Mouse (Mus musculus): ENCODE data around the gene Chrnb1. TPM values are rescaled to one million over a fixed set of nuclear protein-coding genes. Genes with fewer than 3 reads are reported as not detected.

Gene Chrnb1
- polyA plus RNA-seq (2012; rRNA removed) = 1.4 and 1.9 TPM in 2 replicates

- DNase-seq (ENCODE audit: extremely low spot score in 1 of 2, low spot score in 1 of 2) = peak; percentile 93
Observed at GRCm38 (mm10) chr11:69795168-69795982, at the start of gene Chrnb1. Gene Chrnb1 (minus strand): TSS chr11:69795943.

GRCm38 (mm10) chr11:69838714-69839104 is 43.0 kb upstream of the Chrnb1 start:
- DNase-seq (ENCODE audit: extremely low spot score in 1 of 2, low spot score in 1 of 2) = peak in 1 of 2 experiments; percentile 37

GRCm38 (mm10) chr11:69837952-69838713 is 42.4 kb upstream of the Chrnb1 start, which contains the start of gene Tmem256:
Gene Tmem256 (plus strand): TSS chr11:69838514.
- DNase-seq (ENCODE audit: extremely low spot score in 1 of 2, low spot score in 1 of 2) = peak; percentile 98 to 99

GRCm38 (mm10) chr11:69837604-69837951 is 41.8 kb upstream of the Chrnb1 start, which contains the start of gene Nlgn2:
Gene Nlgn2 (minus strand): TSS chr11:69837784.
- no peak for DNase-seq (ENCODE audit: extremely low spot score in 1 of 2, low spot score in 1 of 2)

GRCm38 (mm10) chr11:69836703-69837576 is 41.2 kb upstream of the Chrnb1 start:
- DNase-seq (ENCODE audit: extremely low spot score in 1 of 2, low spot score in 1 of 2) = peak in 1 of 2 experiments; percentile 41

- no peak for DNase-seq (ENCODE audit: extremely low spot score in 1 of 2, low spot score in 1 of 2)
Observed at GRCm38 (mm10) chr11:69835966-69836335, 40.2 kb upstream of the Chrnb1 start.

GRCm38 (mm10) chr11:69835326-69835965 is 39.7 kb upstream of the Chrnb1 start:
- no peak for DNase-seq (ENCODE audit: extremely low spot score in 1 of 2, low spot score in 1 of 2)

- no peak for DNase-seq (ENCODE audit: extremely low spot score in 1 of 2, low spot score in 1 of 2)
Observed at GRCm38 (mm10) chr11:69834001-69834549, 38.3 kb upstream of the Chrnb1 start.

GRCm38 (mm10) chr11:69833554-69833953 is 37.8 kb upstream of the Chrnb1 start:
- DNase-seq (ENCODE audit: extremely low spot score in 1 of 2, low spot score in 1 of 2) = no peak

- DNase-seq (ENCODE audit: extremely low spot score in 1 of 2, low spot score in 1 of 2) = no peak
Observed at GRCm38 (mm10) chr11:69828832-69829231, 33.1 kb upstream of the Chrnb1 start.

GRCm38 (mm10) chr11:69823456-69823855 is 27.7 kb upstream of the Chrnb1 start:
- no peak for DNase-seq (ENCODE audit: extremely low spot score in 1 of 2, low spot score in 1 of 2)

GRCm38 (mm10) chr11:69822080-69822479 is 26.3 kb upstream of the Chrnb1 start, which contains the start of gene Spem1:
Gene Spem1 (minus strand): TSS chr11:69822180.
- DNase-seq (ENCODE audit: extremely low spot score in 1 of 2, low spot score in 1 of 2) = no peak

- DNase-seq (ENCODE audit: extremely low spot score in 1 of 2, low spot score in 1 of 2) = no peak
Observed at GRCm38 (mm10) chr11:69818871-69819270, 23.1 kb upstream of the Chrnb1 start.

GRCm38 (mm10) chr11:69818365-69818764 is 22.6 kb upstream of the Chrnb1 start, which contains the start of gene Spem2:
Gene Spem2 (minus strand): TSS chr11:69818465.
- no peak for DNase-seq (ENCODE audit: extremely low spot score in 1 of 2, low spot score in 1 of 2)

GRCm38 (mm10) chr11:69816520-69816919 is 20.8 kb upstream of the Chrnb1 start:
- no peak for DNase-seq (ENCODE audit: extremely low spot score in 1 of 2, low spot score in 1 of 2)

GRCm38 (mm10) chr11:69815155-69815554 is 19.4 kb upstream of the Chrnb1 start, which contains the start of gene Gm39566:
Gene Gm39566 (minus strand): TSS chr11:69815298.
- no peak for DNase-seq (ENCODE audit: extremely low spot score in 1 of 2, low spot score in 1 of 2)

- no peak for DNase-seq (ENCODE audit: extremely low spot score in 1 of 2, low spot score in 1 of 2)
Observed at GRCm38 (mm10) chr11:69810280-69810679, 14.5 kb upstream of the Chrnb1 start.

GRCm38 (mm10) chr11:69807641-69808040 is 11.9 kb upstream of the Chrnb1 start:
- DNase-seq (ENCODE audit: extremely low spot score in 1 of 2, low spot score in 1 of 2) = no peak

GRCm38 (mm10) chr11:69806378-69806777 is 10.6 kb upstream of the Chrnb1 start:
- DNase-seq (ENCODE audit: extremely low spot score in 1 of 2, low spot score in 1 of 2) = no peak

Data from frontal cortex, adult 2 months (tissue).